Mouse (Mus musculus) left cerebral cortex, adult 9 months (tissue): ENCODE data around the gene Kcnk15.
A peak's percentile ranks its signal among the peaks of the same experiment; 100 is the strongest.

Experiments
- DNase-seq, 2 experiments: peaks; one replicate each; pipeline ENCODE4 v3.0.0; 2022; ENCODE audit warnings: low spot score in 2 of 2

Kcnk15 gene

GRCm38 (mm10) chr2:163875484-163875883, 22.0 kb downstream of the Kcnk15 start:
- DNase-seq, result no peak

GRCm38 (mm10) chr2:163876830-163877498, 23.5 kb downstream of the Kcnk15 start:
- peak in 1 of 2 experiments; percentile 55 for DNase-seq

GRCm38 (mm10) chr2:163880891-163881290, 27.4 kb downstream of the Kcnk15 start:
- no peak for DNase-seq

- peak in 1 of 2 experiments; percentile 40 for DNase-seq
Observed at GRCm38 (mm10) chr2:163882859-163883652, 29.6 kb downstream of the Kcnk15 start.

- DNase-seq, result no peak
Observed at GRCm38 (mm10) chr2:163889411-163889810, 36.0 kb downstream of the Kcnk15 start.

DNA sequence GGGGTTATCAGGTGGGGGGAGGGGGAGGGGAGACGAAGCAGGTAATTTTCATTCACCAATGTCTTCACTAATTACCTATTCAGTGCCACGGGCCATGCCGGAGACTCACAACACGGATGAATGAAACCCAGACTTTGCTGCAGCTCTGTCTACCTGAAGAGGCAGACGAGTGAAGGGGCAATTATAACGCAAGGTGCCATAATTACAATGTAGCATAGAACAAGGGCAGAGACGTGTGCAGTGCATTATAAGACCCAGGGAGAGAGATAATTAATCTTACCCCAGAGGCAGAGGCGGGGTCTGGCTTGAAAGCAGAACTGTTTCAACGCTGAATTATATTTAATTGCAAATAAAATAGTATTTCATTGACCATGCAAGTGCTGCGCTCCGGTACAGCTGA, 37.1 kb downstream of the Kcnk15 start:
- no peak for DNase-seq

- no peak for DNase-seq
Observed at GRCm38 (mm10) chr2:163891271-163891670, 37.8 kb downstream of the Kcnk15 start.

DNA sequence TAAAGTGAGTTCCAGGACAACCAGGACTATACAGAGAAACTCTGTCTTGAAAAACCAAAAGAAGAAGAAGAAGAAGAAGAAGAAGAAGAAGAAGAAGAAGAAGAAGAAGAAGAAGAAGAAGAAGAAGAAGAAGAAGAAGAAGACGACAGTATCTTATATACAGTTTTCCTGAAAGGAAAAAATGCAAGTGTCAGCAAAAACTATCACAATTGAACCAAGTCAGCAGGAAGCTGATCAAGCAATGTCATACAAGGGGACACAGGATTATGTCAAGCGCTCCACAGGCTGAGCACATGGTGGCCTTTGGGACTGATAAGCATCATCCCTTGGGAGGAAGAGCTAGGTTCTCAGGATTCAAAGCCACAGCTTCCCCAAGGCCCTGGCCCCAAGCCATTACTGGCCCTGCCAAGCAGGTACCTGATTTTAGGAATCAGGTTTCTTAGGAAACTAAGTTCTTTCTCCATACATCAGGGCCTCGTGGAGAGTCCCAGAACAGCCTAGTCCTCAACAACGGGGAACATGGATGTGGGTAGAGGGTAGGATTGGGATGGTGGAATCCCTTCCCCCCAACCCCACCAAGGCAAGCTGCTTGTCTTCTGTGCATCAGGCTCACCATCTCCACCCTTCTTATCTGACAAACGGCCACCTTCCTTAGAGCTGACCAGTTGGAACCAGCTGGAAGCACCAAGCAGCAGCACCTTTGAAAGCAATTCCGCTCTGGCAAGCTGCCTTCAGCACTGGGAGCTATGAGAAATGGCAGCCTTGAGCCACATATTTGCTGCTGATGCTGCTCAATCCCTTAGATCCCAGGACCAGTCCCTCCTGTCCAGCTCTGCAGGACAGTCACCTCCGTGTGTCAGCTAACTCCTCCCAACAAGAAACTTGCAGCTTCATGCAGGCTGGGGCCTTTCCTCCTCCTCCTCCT, 40.3 kb downstream of the Kcnk15 start:
- DNase-seq, result no peak

GRCm38 (mm10) chr2:163895156-163895555, 41.7 kb downstream of the Kcnk15 start:
- no peak for DNase-seq

DNA sequence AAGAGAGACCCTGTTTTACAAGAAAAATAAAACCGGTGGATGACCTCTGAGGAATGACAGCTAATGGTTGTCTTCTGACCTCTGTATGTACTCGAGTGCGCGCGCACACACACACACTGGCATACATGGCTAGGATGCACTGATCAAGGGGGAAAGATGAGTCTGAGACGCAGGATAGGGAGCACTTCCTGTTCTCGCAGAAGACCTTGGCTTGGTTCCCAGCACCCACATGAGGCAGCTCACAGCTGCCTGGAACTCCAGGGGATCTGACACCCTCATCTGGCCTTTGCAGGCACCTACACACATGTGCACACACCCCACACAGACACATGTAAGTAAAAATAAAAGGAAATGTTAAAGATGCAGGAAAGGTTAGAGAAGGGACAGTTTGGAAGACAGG, 43.6 kb downstream of the Kcnk15 start:
- no peak for DNase-seq

GRCm38 (mm10) chr2:163897988-163898535, 44.6 kb downstream of the Kcnk15 start:
- no peak for DNase-seq

DNA sequence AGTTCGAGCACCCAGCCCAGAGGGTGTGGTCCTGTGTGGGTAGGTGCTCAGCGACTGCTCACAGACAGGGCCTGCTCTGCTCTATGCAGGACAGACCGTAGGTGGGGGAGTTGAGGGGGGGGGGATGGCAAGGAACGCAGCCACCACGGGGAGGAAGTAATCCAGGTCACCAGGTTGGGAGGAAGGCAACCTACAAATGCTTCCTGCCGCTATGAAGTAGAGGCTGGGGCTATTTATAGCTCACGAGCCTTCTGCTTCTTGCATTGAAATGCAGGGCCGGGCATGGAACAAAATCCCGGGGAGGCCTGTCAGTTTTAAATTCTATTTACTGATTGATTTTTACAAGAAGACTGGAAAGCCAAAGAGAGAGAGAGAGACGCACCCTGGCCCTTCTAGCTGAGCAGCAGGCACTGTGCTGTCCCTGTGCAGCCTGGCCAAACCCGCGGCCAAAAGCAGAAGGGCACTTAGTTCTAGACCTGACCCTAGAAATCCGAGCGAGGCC, 46.5 kb downstream of the Kcnk15 start:
- no peak for DNase-seq

- DNase-seq, result no peak
Observed at GRCm38 (mm10) chr2:163901043-163901442, 47.6 kb downstream of the Kcnk15 start.

DNA sequence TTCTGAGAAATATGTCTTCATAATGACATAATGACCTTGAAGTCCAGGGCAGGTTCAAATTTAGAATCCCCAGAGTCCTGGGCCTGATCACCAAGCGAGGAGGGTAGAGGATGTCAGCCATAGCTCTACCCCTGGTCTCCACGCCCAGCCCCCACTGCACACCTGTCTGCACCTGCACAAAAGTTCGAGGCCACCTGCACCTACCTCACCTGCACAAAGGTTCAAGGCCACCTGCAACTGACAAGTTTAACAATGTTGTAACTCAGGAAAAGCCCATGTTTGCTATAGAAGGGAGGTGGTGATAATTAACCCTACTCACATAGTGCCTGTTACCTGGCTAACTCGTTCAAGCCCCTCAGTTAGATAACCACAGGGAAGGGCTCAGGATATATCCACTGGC, 49.0 kb downstream of the Kcnk15 start:
- no peak for DNase-seq

GRCm38 (mm10) chr2:163903461-163903860, 50.0 kb downstream of the Kcnk15 start:
- no peak for DNase-seq

- DNase-seq, result no peak
Observed at GRCm38 (mm10) chr2:163904323-163904722, 50.9 kb downstream of the Kcnk15 start.

DNA sequence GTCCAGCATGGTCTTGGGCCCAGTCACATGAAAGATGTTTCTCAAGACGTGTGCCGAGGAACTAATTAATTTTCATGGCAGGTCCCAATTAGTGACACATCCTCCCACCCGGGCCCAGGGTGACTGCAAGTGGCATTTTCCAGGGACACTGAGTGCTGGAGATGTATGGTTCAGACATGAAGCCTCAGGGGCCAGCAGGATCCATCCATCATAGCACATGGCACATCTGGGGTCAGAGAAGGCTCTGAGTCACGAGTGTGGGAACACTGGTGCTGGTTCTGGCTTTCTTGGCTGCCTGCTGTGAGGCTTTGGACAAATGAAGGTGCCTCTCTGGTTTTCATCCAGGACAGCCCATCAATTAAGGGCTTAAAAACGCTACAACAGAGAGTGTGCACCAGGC, 53.7 kb downstream of the Kcnk15 start:
- no peak for DNase-seq
